Mouse (Mus musculus) limb, embryonic 14.5 days (tissue): ENCODE measurements around the gene H2-T24. TPM values are rescaled to one million over a fixed set of nuclear protein-coding genes. Genes with fewer than 3 reads are reported as not detected.

Source experiments
- ATAC-seq: fragments of 200-750 bp; cut with Nextera tagmentation; 2 replicates; pipeline ENCODE4 v1.8.0; 2017; ENCODE audit warnings: low read depth, moderate number of reproducible peaks, moderate TSS enrichment; ENCODE audit not compliant: low FRiP score
- DNase-seq: peaks from one replicate; pipeline ENCODE4 v3.0.0-alpha.2; 2015; ENCODE audit warnings: low spot score
- H3K27ac ChIP-seq: fragments of 300-500 bp; sonication (generic); replicated peaks from 2 replicates; pipeline ENCODE4 v1.5.1; 2014; ENCODE audit warnings: low read depth, mild to moderate bottlenecking, low read length, moderate library complexity, mixed read lengths
- H3K27me3 ChIP-seq: fragments of 300-500 bp; sonication (generic); 2 replicates; pipeline ENCODE4 v1.6.1; 2014; ENCODE audit warnings: low read length, mixed read lengths; ENCODE audit not compliant: control insufficient read depth, insufficient read depth
- H3K36me3 ChIP-seq: fragments of 300-500 bp; sonication (generic); 2 replicates; pipeline ENCODE4 v1.6.1; 2014; ENCODE audit warnings: mild to moderate bottlenecking, low read length, moderate library complexity, mixed read lengths; ENCODE audit not compliant: control insufficient read depth, insufficient read depth
- H3K4me1 ChIP-seq: fragments of 300-500 bp; sonication (generic); 2 replicates; pipeline ENCODE4 v1.6.1; 2014; ENCODE audit warnings: antibody characterized with exemption, low read length, mixed read lengths; ENCODE audit not compliant: control insufficient read depth, insufficient read depth
- H3K4me2 ChIP-seq: fragments of 300-500 bp; sonication (generic); replicated peaks from 2 replicates; pipeline ENCODE4 v1.6.1; 2014; ENCODE audit warnings: low read depth, mild to moderate bottlenecking, low read length, moderate library complexity; ENCODE audit not compliant: severe bottlenecking
- H3K4me3 ChIP-seq: fragments of 300-500 bp; sonication (generic); replicated peaks from 2 replicates; pipeline ENCODE4 v1.5.1; 2014; ENCODE audit warnings: low read length
- H3K9ac ChIP-seq: fragments of 300-500 bp; sonication (generic); 2 replicates; pipeline ENCODE4 v1.6.1; 2014; ENCODE audit warnings: mild to moderate bottlenecking, low read depth, low read length, moderate library complexity; ENCODE audit not compliant: severe bottlenecking
- H3K9me3 ChIP-seq: fragments of 300-500 bp; sonication (generic); 2 replicates; pipeline ENCODE4 v1.6.1; 2016; ENCODE audit warnings: low read length; ENCODE audit not compliant: control insufficient read depth
- POLR2A ChIP-seq: fragments of 200-500 bp; IDR thresholded peaks from 2 replicates; pipeline ENCODE4 v1.8.0; 2012; ENCODE audit warnings: inconsistent platforms, mild to moderate bottlenecking, moderate library complexity, borderline replicate concordance; ENCODE audit not compliant: insufficient read depth, insufficient read length; ENCODE audit errors: extremely low read depth
- WGBS: fragments of 180-500 bp; shearing (Covaris S2); extraction: QIAGEN DNeasy Blood & Tissue Kit; methylation state at CpG from one replicate; pipeline ENCODE4 v1.1.7; 2014; 5-methylcytosine and 5-hydroxymethylcytosine counted together
- polyA plus RNA-seq, 2 experiments: library from polyadenylated mRNA; depleted of rRNA in 1 of 2; stranded (reverse) in 1 of 2; unstranded in 1 of 2; fragments of >200 nt; fragmentation: Nextera tagmentation in 1 of 2; extraction: Ambion mirVana in 1 of 2; gene quantifications; 2 replicates each; pipeline versions ENCODE4 v1.2.1 to v1.2.3; 2012 to 2014

The H2-T24 gene
- polyA plus RNA-seq, 2 experiments = 0.14 to 1.5 TPM

GRCm38 (mm10) chr17:36025197-36025596 lies 4.8 kb upstream of the H2-T24 start:
- H3K4me2 ChIP-seq = no peak overlapping the region
- no peaks in the 10 kb centered on the region for H3K36me3 ChIP-seq
- no peak for TF ChIP-seq POLR2A
- no peaks in the 10 kb centered on the region for H3K9me3 ChIP-seq
- no peak overlapping the region for H3K4me3 ChIP-seq
- H3K9ac ChIP-seq = no peak overlapping the region
- 66% methylated on average over 5 of the region's 5 CpGs for WGBS
- no peak overlapping the region for H3K27ac ChIP-seq
- ATAC-seq (no peak), DNase-seq (no peak)
- 0 out of 2 replicates have a peak, but pooled peaks cover 5% of the 10 kb centered on the region for H3K4me1 ChIP-seq
- no peaks in the 10 kb centered on the region for H3K27me3 ChIP-seq

DNA sequence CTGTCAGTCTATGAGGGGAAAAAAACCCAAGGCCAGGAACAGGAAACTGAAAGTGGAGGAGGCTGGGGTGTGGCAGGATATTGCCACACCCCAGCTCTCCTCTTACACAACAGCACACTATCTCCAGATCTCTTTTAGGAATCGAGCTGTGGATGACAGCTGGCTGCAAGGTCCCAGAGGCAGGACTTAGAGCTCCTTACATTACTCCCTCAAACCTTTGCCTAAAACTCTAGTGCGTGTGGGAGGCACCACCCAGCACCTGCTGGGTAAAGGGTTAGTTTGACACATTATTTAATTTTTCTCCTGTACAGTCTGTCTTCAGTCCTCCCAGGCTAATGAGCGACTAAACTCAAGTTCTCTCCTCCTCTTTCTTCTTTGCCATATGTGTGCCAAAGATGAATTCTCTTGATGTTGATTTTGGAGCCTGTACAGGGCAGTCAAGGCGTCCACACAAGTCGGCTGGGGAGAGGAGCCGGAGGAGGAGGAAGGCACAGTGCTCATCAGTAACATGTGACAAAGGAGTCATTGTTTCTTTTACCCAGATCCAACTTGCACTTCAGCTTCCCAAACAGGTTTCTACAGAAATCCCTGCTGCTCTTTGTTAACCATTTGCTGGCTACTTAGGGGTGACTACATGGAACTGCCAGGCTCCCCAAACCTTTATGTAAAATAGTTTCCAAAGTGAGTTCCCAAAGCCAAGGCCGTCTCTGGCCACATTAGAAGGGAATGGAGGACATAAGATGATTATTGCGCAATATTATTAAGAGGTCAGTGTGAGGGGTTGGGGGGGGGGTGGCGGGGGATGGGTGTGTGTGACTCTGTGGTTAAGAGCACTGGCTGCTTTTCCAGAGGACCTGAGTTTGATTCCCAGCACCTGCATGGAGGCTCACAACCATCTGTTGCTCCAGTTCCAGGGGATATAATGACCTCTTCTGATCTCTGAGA lies 3.6 kb upstream of the H2-T24 start:
- H3K9me3 ChIP-seq = no peaks in the 10 kb centered on the region
- DNase-seq = peak; percentile 20
- TF ChIP-seq POLR2A = no peak
- H3K4me1 ChIP-seq = 0 out of 2 replicates have a peak, but pooled peaks cover 5% of the 10 kb centered on the region
- H3K27ac ChIP-seq = no peak overlapping the region
- no peak for ATAC-seq
- H3K27me3 ChIP-seq = no peaks in the 10 kb centered on the region
- no peak overlapping the region for H3K4me2 ChIP-seq
- 67% methylated on average over 9 of the region's 9 CpGs for WGBS
- H3K4me3 ChIP-seq = no peak overlapping the region
- H3K9ac ChIP-seq = no peak overlapping the region
- H3K36me3 ChIP-seq = no peaks in the 10 kb centered on the region

- Histone ChIP-seq H3K4me1 (0 out of 2 replicates have a peak, but pooled peaks cover 5% of the 10 kb centered on the region), H3K9me3 (no peaks in the 10 kb centered on the region), H3K4me2 (no peak overlapping the region), H3K4me3 (no peak overlapping the region), H3K27me3 (no peaks in the 10 kb centered on the region), H3K36me3 (no peaks in the 10 kb centered on the region), H3K27ac (no peak overlapping the region), H3K9ac (no peak overlapping the region)
- no peak for TF ChIP-seq POLR2A
- ATAC-seq (no peak), DNase-seq (no peak)
- 84% methylated on average over 6 of the region's 6 CpGs for WGBS
These were observed 2.6 kb upstream of the H2-T24 start for GRCm38 (mm10) chr17:36022922-36023321.

GRCm38 (mm10) chr17:36022098-36022497 lies 1.7 kb upstream of the H2-T24 start:
- WGBS = 93% methylated on average over 9 of the region's 9 CpGs
- H3K4me2 ChIP-seq = no peak overlapping the region
- no peak for DNase-seq
- no peak overlapping the region for H3K27ac ChIP-seq
- no peak overlapping the region for H3K9ac ChIP-seq
- no peaks in the 10 kb centered on the region for H3K9me3 ChIP-seq
- no peak overlapping the region for H3K4me3 ChIP-seq
- 0 out of 2 replicates have a peak, but pooled peaks cover 5% of the 10 kb centered on the region for H3K4me1 ChIP-seq
- no peaks in the 10 kb centered on the region for H3K36me3 ChIP-seq
- TF ChIP-seq POLR2A = no peak
- H3K27me3 ChIP-seq = no peaks in the 10 kb centered on the region
- no peak for ATAC-seq

GRCm38 (mm10) chr17:36021309-36021708 lies 949 bp upstream of the H2-T24 start:
- H3K27ac ChIP-seq = no peak overlapping the region
- no peak overlapping the region for H3K4me2 ChIP-seq
- WGBS = 90% methylated on average over 1 of the region's 1 CpGs
- DNase-seq (no peak), ATAC-seq (no peak)
- no peak overlapping the region for H3K4me3 ChIP-seq
- no peak for TF ChIP-seq POLR2A
- no peaks in the 10 kb centered on the region for H3K27me3 ChIP-seq
- H3K4me1 ChIP-seq = 0 out of 2 replicates have a peak, but pooled peaks cover 5% of the 10 kb centered on the region
- H3K36me3 ChIP-seq = no peaks in the 10 kb centered on the region
- H3K9me3 ChIP-seq = no peaks in the 10 kb centered on the region
- no peak overlapping the region for H3K9ac ChIP-seq
